ENCODE assay signal across 21 mouse cellular contexts in the genomic region with DNA sequence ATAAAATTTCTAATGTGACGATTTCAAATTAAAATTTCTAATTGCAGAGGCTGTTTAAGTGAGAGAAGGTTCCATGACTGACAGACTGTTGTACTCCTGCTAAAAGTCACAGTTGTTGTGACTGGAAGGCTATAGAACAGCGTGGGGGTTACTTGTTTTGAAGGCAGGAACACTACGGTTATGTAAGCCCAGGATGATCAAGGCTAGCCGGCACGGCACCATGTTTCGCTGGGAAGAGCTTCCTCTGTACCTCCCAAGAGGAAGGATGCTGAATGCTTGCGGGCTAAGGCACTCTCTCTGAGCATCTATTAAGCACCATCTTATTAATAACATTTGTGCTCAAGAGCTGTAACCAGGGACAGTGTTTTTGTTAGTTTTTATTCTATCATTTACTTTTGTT. TPM values are rescaled to one million over a fixed set of nuclear protein-coding genes. Genes with fewer than 3 reads are reported as not detected.
A peak's percentile ranks its signal among the peaks of the same experiment; 100 is the strongest.
DNase-seq lines count a peak whose midpoint lies in the region; ATAC-seq lines count a peak whose summit lies in the region.
"Had no signal": no experiment of that assay in that cellular context is flagged by ENCODE, and none has a peak within 500 bp of the region (broad histone marks: within the 10 kb centered on the region; RNA-seq: fewer than 3 reads in every experiment).

No protein-coding gene starts in this region.

- peak; percentile 82 for ATAC-seq in frontal cortex, adult (ENCODE audit: low TSS enrichment)
- ATAC-seq: forebrain, embryonic 16.5 days; hindbrain, embryonic 16.5 days; intestine, embryonic 15.5 days had no signal

- DNase-seq in frontal cortex, postnatal 14 days (ENCODE audit: low spot score in 2 of 2) = no peak
- peak; percentile 39 for DNase-seq in right cerebral cortex, adult 18-20 months
- no peak for DNase-seq in right cerebral cortex, postnatal 25 days
- DNase-seq in layer of hippocampus, adult 8-10 months (ENCODE audit: low spot score in 2 of 2) = peak; percentile 66 to 70
- no peak for DNase-seq in thymus, postnatal 14 days
- DNase-seq in kidney, postnatal 36 days = no peak
- DNase-seq: adrenal gland, postnatal 25 days; cerebellum, adult 11-12 months; cerebellum, postnatal 10 days; gastrocnemius, postnatal 10 days; kidney, adult 9 months; kidney, postnatal 14 days; liver, embryonic 13.5 days; lung, adult 2 months; thymus, adult 18-20 months; thymus, postnatal 4 days had no signal

RNA-seq across cellular contexts. Expression of a gene that starts 36.1 kb away (rescaled TPM):
- total RNA-seq in layer of hippocampus, adult 8-10 months (2022) = 1 to 10 TPM; 3.7 to 7.7 (median 5.6) TPM
- total RNA-seq: hematopoietic stem cell, adult 5-6 weeks had no signal

Comparison
In these comparisons a context has a peak if more than half of its experiments do, and no peak if none do; other contexts are left out.
1. DNase-seq: peak in right cerebral cortex, adult 18-20 months (single experiment) and layer of hippocampus, adult 8-10 months (2 of 2); none in frontal cortex, postnatal 14 days (0 of 2), right cerebral cortex, postnatal 25 days (single experiment), thymus, postnatal 14 days (single experiment) and kidney, postnatal 36 days (0 of 2).